ENCODE assay signal across 9 mouse cellular contexts in genomic region chr1:40768606-40769005, GRCm38 (mm10). TPM values are rescaled to one million over a fixed set of nuclear protein-coding genes. Genes with fewer than 3 reads are reported as not detected.
DNase-seq lines count a peak whose midpoint lies in the region; ATAC-seq and TF ChIP-seq lines count a peak whose summit lies in the region.
"Had no signal": no experiment of that assay in that cellular context is flagged by ENCODE, and none has a peak within 500 bp of the region (broad histone marks: within the 10 kb centered on the region; RNA-seq: fewer than 3 reads in every experiment).

No protein-coding gene starts in this region.

- no peaks in the 10 kb centered on the region for H3K36me3 ChIP-seq in heart, adult 2 months (ENCODE audit: control insufficient read depth, insufficient read depth, low read length)
- H3K36me3 ChIP-seq in heart, embryonic 12.5 days: peaks cover 2% of the 10 kb centered on the region
- H3K36me3 ChIP-seq in embryonic facial prominence, embryonic 10.5 days (replicated peaks): peaks cover 3% of the 10 kb centered on the region
- no peaks in the 10 kb centered on the region; the same call in 1 of the 2 replicates for H3K36me3 ChIP-seq in liver, postnatal 0 days (replicated peaks; ENCODE audit: insufficient read depth, low read length)

- H3K4me1 ChIP-seq in heart, adult 2 months (ENCODE audit: control insufficient read depth, insufficient read depth, low read length): no peaks in the 10 kb centered on the region
- H3K4me1 ChIP-seq in heart, embryonic 12.5 days (replicated peaks): no peaks in the 10 kb centered on the region
- H3K4me1 ChIP-seq in embryonic facial prominence, embryonic 10.5 days: peaks cover 4% of the 10 kb centered on the region; the same call in 1 of the 2 replicates
- H3K4me1 ChIP-seq in liver, postnatal 0 days (ENCODE audit: insufficient read depth): 0 out of 2 replicates have a peak, but pooled peaks cover 3% of the 10 kb centered on the region
- H3K4me1 ChIP-seq: limb, embryonic 13.5 days had no signal

- H3K79me2 ChIP-seq in heart, adult 2 months (replicated peaks; ENCODE audit: control insufficient read depth, insufficient read depth, low read length): no peaks in the 10 kb centered on the region

- 27% methylated on average over 6 of the region's 6 CpGs for WGBS in heart, adult 2 months
- WGBS in heart, embryonic 12.5 days: 28% methylated on average over 6 of the region's 6 CpGs
- 27% methylated on average over 6 of the region's 6 CpGs for WGBS in embryonic facial prominence, embryonic 10.5 days
- WGBS in liver, postnatal 0 days (ENCODE audit: insufficient replicate concordance): 19% methylated on average over 6 of the region's 6 CpGs

- no peak for ATAC-seq in heart, embryonic 12.5 days (ENCODE audit: insufficient number of reproducible peaks, low FRiP score)
- no peak for ATAC-seq in liver, postnatal 0 days

- H3K9ac ChIP-seq in heart, adult 2 months (ENCODE audit: low read depth, low read length): no peak overlapping the region
- H3K9ac ChIP-seq in heart, embryonic 12.5 days: no peak overlapping the region
- no peak overlapping the region for H3K9ac ChIP-seq in liver, postnatal 0 days (replicated peaks)
- H3K9ac ChIP-seq: limb, embryonic 13.5 days had no signal

- no peak for TF ChIP-seq EP300 in heart, adult 2 months (IDR thresholded peaks at IDR 0.05; ENCODE audit: insufficient read depth, low read depth, low read length)
- TF ChIP-seq EP300 in liver, postnatal 0 days (IDR thresholded peaks at IDR 0.05; ENCODE audit: low read depth): no peak

- no peak overlapping the region for H3K4me2 ChIP-seq in heart, embryonic 12.5 days
- H3K4me2 ChIP-seq in liver, postnatal 0 days (ENCODE audit: low read depth, low read length): no peak overlapping the region
- H3K4me2 ChIP-seq: limb, embryonic 13.5 days had no signal

- intact Hi-C loops in heart, adult 2 months (cut with DNase I): loop anchor here (1.0 to 5.0 kb wide), 2 partner anchors 149 to 181 kb away; no protein-coding TSS in a partner anchor

- H3K27me3 ChIP-seq in heart, adult 2 months (ENCODE audit: control insufficient read depth, insufficient read depth, low read length): no peaks in the 10 kb centered on the region
- H3K27me3 ChIP-seq in heart, embryonic 12.5 days (replicated peaks): no peaks in the 10 kb centered on the region
- no peaks in the 10 kb centered on the region for H3K27me3 ChIP-seq in embryonic facial prominence, embryonic 10.5 days (replicated peaks; ENCODE audit: low read depth, poor library complexity, severe bottlenecking)
- H3K27me3 ChIP-seq in liver, postnatal 0 days (ENCODE audit: insufficient read depth, low read length): no peaks in the 10 kb centered on the region
- H3K27me3 ChIP-seq: limb, embryonic 13.5 days had no signal

- H3K4me3 ChIP-seq in heart, adult 2 months: no peak overlapping the region
- H3K4me3 ChIP-seq in heart, embryonic 12.5 days: no peak overlapping the region
- no peak overlapping the region for H3K4me3 ChIP-seq in embryonic facial prominence, embryonic 10.5 days
- H3K4me3 ChIP-seq in liver, postnatal 0 days (ENCODE audit: low read depth, low read length): no peak overlapping the region
- H3K4me3 ChIP-seq: limb, embryonic 13.5 days had no signal

- TF ChIP-seq POLR2A in heart, adult 2 months (IDR thresholded peaks at IDR 0.05; ENCODE audit: insufficient read depth, low read depth, low read length): no peak

- TF ChIP-seq CTCF in heart, adult 2 months (IDR thresholded peaks at IDR 0.05): peak; percentile 77
- TF ChIP-seq CTCF in liver, postnatal 0 days (IDR thresholded peaks at IDR 0.05; ENCODE audit: low read depth): peak; percentile 75

- no peak overlapping the region for H3K27ac ChIP-seq in heart, adult 2 months
- H3K27ac ChIP-seq in heart, embryonic 12.5 days (ENCODE audit: poor library complexity, severe bottlenecking): no peak overlapping the region
- no peak overlapping the region for H3K27ac ChIP-seq in embryonic facial prominence, embryonic 10.5 days (replicated peaks)
- no peak overlapping the region for H3K27ac ChIP-seq in liver, postnatal 0 days (ENCODE audit: low read depth)
- H3K27ac ChIP-seq: limb, embryonic 13.5 days had no signal

- peak; percentile 8 to 49 for DNase-seq in heart, adult 2 months
- DNase-seq in 416B (ENCODE audit: low read depth): peak; percentile 57
- peak; percentile 20 for DNase-seq in WW6 (ENCODE audit: low read depth, low spot score)
- peak; percentile 57 for DNase-seq in embryonic facial prominence, embryonic 10.5 days (ENCODE audit: low spot score)
- peak; percentile 65 to 74 for DNase-seq in kidney, adult 8-10 months
- peak; percentile 52 for DNase-seq in liver, postnatal 0 days
- peak; percentile 24 for DNase-seq in thymus, postnatal 0 days (ENCODE audit: low spot score)

- no peaks in the 10 kb centered on the region for H3K9me3 ChIP-seq in heart, embryonic 12.5 days (replicated peaks)
- H3K9me3 ChIP-seq in embryonic facial prominence, embryonic 10.5 days: no peaks in the 10 kb centered on the region
- no peaks in the 10 kb centered on the region for H3K9me3 ChIP-seq in liver, postnatal 0 days (ENCODE audit: low read length)
- H3K9me3 ChIP-seq: limb, embryonic 13.5 days had no signal

RNA-seq across cellular contexts. Expression of gene Mfsd9, which starts 21.9 kb away (rescaled TPM):
- total RNA-seq in heart, adult 2 months (2021): under 1 TPM; 0.52 to 0.57 TPM
- 0.72 and 1.3 TPM in 2 replicates for polyA plus RNA-seq in heart, adult 2 months (2012; rRNA removed)
- 1.7 and 2.1 TPM in 2 replicates for polyA plus RNA-seq in heart, embryonic 12.5 days (2016; fragmentation: Nextera tagmentation; extraction: Ambion mirVana)
- polyA plus RNA-seq in embryonic facial prominence, embryonic 10.5 days (2016; fragmentation: Nextera tagmentation; extraction: Ambion mirVana): 1.9 and 3.0 TPM in 2 replicates
- 0.62 and 0.65 TPM in 2 replicates for polyA plus RNA-seq in liver, postnatal 0 days (2015; fragmentation: Nextera tagmentation; extraction: Ambion mirVana)
- 1.5 and 1.6 TPM in 2 replicates for polyA plus RNA-seq in thymus, postnatal 0 days (2015; fragmentation: Nextera tagmentation; extraction: Ambion mirVana)

RNA-seq across cellular contexts. Expression of gene Tmem182, which starts 36.8 kb away (rescaled TPM):
- 100 to 1,000 TPM; 142 to 178 TPM for total RNA-seq in heart, adult 2 months (2021)
- 89.5 and 174 TPM in 2 replicates for polyA plus RNA-seq in heart, adult 2 months (2012; rRNA removed)
- 21.1 and 22.9 TPM in 2 replicates for polyA plus RNA-seq in heart, embryonic 12.5 days (2016; fragmentation: Nextera tagmentation; extraction: Ambion mirVana)
- polyA plus RNA-seq in embryonic facial prominence, embryonic 10.5 days (2016; fragmentation: Nextera tagmentation; extraction: Ambion mirVana): not detected in 2 replicates
- 0.06 and 1.1 TPM in 2 replicates for polyA plus RNA-seq in liver, postnatal 0 days (2015; fragmentation: Nextera tagmentation; extraction: Ambion mirVana)
- polyA plus RNA-seq in thymus, postnatal 0 days (2015; fragmentation: Nextera tagmentation; extraction: Ambion mirVana): 0.17 and 0.19 TPM in 2 replicates

Comparison
In these comparisons a context has a peak if more than half of its experiments do, and no peak if none do; other contexts are left out.
1. RNA of gene Tmem182, which starts 36.8 kb away (polyA plus RNA-seq): 89.5 to 174 TPM in heart, adult 2 months and 21.1 to 22.9 TPM in heart, embryonic 12.5 days; 0.17 to 0.19 TPM in thymus, postnatal 0 days, 0.06 to 1.1 TPM in liver, postnatal 0 days and not detected in embryonic facial prominence, embryonic 10.5 days; every median in the first group is over 10 times any median in the second.
2. Peak in every context shown above with its lines, with median percentiles within 50 percentile points of each other: DNase-seq.